11 mouse cellular contexts compared by ENCODE assay signal in genomic region chr1:156183176-156183958, GRCm38 (mm10). TPM values are rescaled to one million over a fixed set of nuclear protein-coding genes. Genes with fewer than 3 reads are reported as not detected.
A peak's percentile ranks its signal among the peaks of the same experiment; 100 is the strongest.
DNase-seq lines count a peak whose midpoint lies in the region; ATAC-seq and TF ChIP-seq lines count a peak whose summit lies in the region.
"Had no signal": no experiment of that assay in that cellular context is flagged by ENCODE, and none has a peak within 500 bp of the region (broad histone marks: within the 10 kb centered on the region; RNA-seq: fewer than 3 reads in every experiment).

No protein-coding gene starts in this region.

- H3K9me3 ChIP-seq in heart, embryonic 12.5 days (replicated peaks): 0 out of 2 replicates have a peak, but pooled peaks cover 7% of the 10 kb centered on the region
- H3K9me3 ChIP-seq in liver, embryonic 12.5 days (replicated peaks): no peaks in the 10 kb centered on the region
- no peaks in the 10 kb centered on the region for H3K9me3 ChIP-seq in hindbrain, embryonic 16.5 days (ENCODE audit: control insufficient read depth, low read length)

- H3K27ac ChIP-seq in heart, embryonic 12.5 days (ENCODE audit: poor library complexity, severe bottlenecking): peak overlapping the region; percentile 64
- H3K27ac ChIP-seq in liver, adult 2 months (replicated peaks; ENCODE audit: insufficient read depth, low read depth, low read length): no peak overlapping the region
- H3K27ac ChIP-seq in liver, embryonic 12.5 days: no peak overlapping the region
- H3K27ac ChIP-seq in hindbrain, embryonic 16.5 days (ENCODE audit: low read depth, low read length): 0 out of 2 replicates have a peak overlapping the region, but pooled peaks have one; percentile 10

- ATAC-seq in heart, embryonic 12.5 days (ENCODE audit: insufficient number of reproducible peaks, low FRiP score): no peak
- no peak for ATAC-seq in liver, embryonic 12.5 days
- no peak for ATAC-seq in hindbrain, embryonic 16.5 days

- no peaks in the 10 kb centered on the region for H3K36me3 ChIP-seq in heart, embryonic 12.5 days
- H3K36me3 ChIP-seq in liver, adult 2 months (ENCODE audit: control insufficient read depth, insufficient read depth, low read length): no peaks in the 10 kb centered on the region
- H3K36me3 ChIP-seq in liver, embryonic 12.5 days: no peaks in the 10 kb centered on the region
- no peaks in the 10 kb centered on the region for H3K36me3 ChIP-seq in hindbrain, embryonic 16.5 days (ENCODE audit: control insufficient read depth, insufficient read depth, low read length)

- DNase-seq in heart, postnatal 14 days: no peak
- DNase-seq in liver, adult 2 months (ENCODE audit: extremely low read depth, low read depth, low spot score): peak; percentile 82
- DNase-seq in retina, embryonic 14.5 days (ENCODE audit: low spot score): peak; percentile 86
- DNase-seq in adipocyte (ENCODE audit: low spot score): no peak
- DNase-seq in cerebellum, adult 11-12 months: no peak
- DNase-seq: gastrocnemius, postnatal 25 days; lung, postnatal 14 days had no signal

- peaks cover 55% of the 10 kb centered on the region for H3K4me1 ChIP-seq in heart, embryonic 12.5 days (replicated peaks)
- H3K4me1 ChIP-seq in liver, adult 2 months (ENCODE audit: control insufficient read depth, insufficient read depth, low read length): peaks cover 11% of the 10 kb centered on the region
- peaks cover 22% of the 10 kb centered on the region for H3K4me1 ChIP-seq in liver, embryonic 12.5 days
- peaks cover 27% of the 10 kb centered on the region for H3K4me1 ChIP-seq in hindbrain, embryonic 16.5 days (ENCODE audit: control insufficient read depth, insufficient read depth, low read depth, low read length)

- H3K27me3 ChIP-seq in heart, embryonic 12.5 days (replicated peaks): no peaks in the 10 kb centered on the region
- no peaks in the 10 kb centered on the region for H3K27me3 ChIP-seq in liver, adult 2 months (ENCODE audit: control insufficient read depth, insufficient read depth, low read length)
- H3K27me3 ChIP-seq in liver, embryonic 12.5 days (replicated peaks): no peaks in the 10 kb centered on the region
- H3K27me3 ChIP-seq in hindbrain, embryonic 16.5 days (replicated peaks; ENCODE audit: control insufficient read depth, insufficient read depth, low read length): no peaks in the 10 kb centered on the region

- H3K4me3 ChIP-seq in heart, embryonic 12.5 days: no peak overlapping the region
- no peak overlapping the region for H3K4me3 ChIP-seq in liver, adult 2 months (ENCODE audit: insufficient read depth, low read depth, low read length)
- H3K4me3 ChIP-seq in liver, embryonic 12.5 days: no peak overlapping the region
- no peak overlapping the region for H3K4me3 ChIP-seq in hindbrain, embryonic 16.5 days (ENCODE audit: low read length)

- no peak for TF ChIP-seq POLR2A in liver, adult 2 months (IDR thresholded peaks at IDR 0.05; ENCODE audit: extremely low read depth, insufficient read depth, low read length)

- WGBS in heart, embryonic 12.5 days: 48% methylated on average over 6 of the region's 6 CpGs
- WGBS in liver, adult 2 months: 37% methylated on average over 6 of the region's 6 CpGs
- WGBS in liver, embryonic 12.5 days (ENCODE audit: insufficient replicate concordance): 69% methylated on average over 6 of the region's 6 CpGs
- WGBS in hindbrain, embryonic 16.5 days: 28% methylated on average over 6 of the region's 6 CpGs

- no peaks in the 10 kb centered on the region for H3K79me2 ChIP-seq in liver, adult 2 months (ENCODE audit: control insufficient read depth, insufficient read depth, low read length)

- H3K4me2 ChIP-seq in heart, embryonic 12.5 days: no peak overlapping the region
- no peak overlapping the region for H3K4me2 ChIP-seq in liver, embryonic 12.5 days
- H3K4me2 ChIP-seq in hindbrain, embryonic 16.5 days (ENCODE audit: low read length): no peak overlapping the region

- no peak for TF ChIP-seq CTCF in liver, adult 2 months (IDR thresholded peaks at IDR 0.05; ENCODE audit: low read depth, low read length)

- intact Hi-C loops in heart, postnatal 14 days (cut with DNase I): no loop called here

- H3K9ac ChIP-seq in heart, embryonic 12.5 days: no peak overlapping the region
- H3K9ac ChIP-seq in liver, adult 2 months (ENCODE audit: low read depth, low read length): no peak overlapping the region
- H3K9ac ChIP-seq in liver, embryonic 12.5 days: no peak overlapping the region
- no peak overlapping the region for H3K9ac ChIP-seq in hindbrain, embryonic 16.5 days (ENCODE audit: low read depth, low read length)

RNA-seq across cellular contexts. Expression of gene Fam163a, which starts 21.5 kb away (rescaled TPM):
- polyA plus RNA-seq in heart, embryonic 12.5 days (2016; fragmentation: Nextera tagmentation; extraction: Ambion mirVana): 3.0 and 3.6 TPM in 2 replicates
- total RNA-seq in heart, postnatal 14 days (2021): under 1 TPM; 0.07 to 0.19 TPM
- not detected in 2 replicates for total RNA-seq in liver, adult 2 months (2014; rRNA removed)
- 0.02 TPM in 1 of 2 replicates, not detected in the other for polyA plus RNA-seq in liver, adult 2 months (2012; rRNA removed)
- polyA plus RNA-seq in liver, embryonic 12.5 days (2016; fragmentation: Nextera tagmentation; extraction: Ambion mirVana): 0.10 and 0.17 TPM in 2 replicates
- polyA plus RNA-seq in hindbrain, embryonic 16.5 days (2015; fragmentation: Nextera tagmentation; extraction: Ambion mirVana): 3.7 and 4.5 TPM in 2 replicates
- total RNA-seq: gastrocnemius, postnatal 25 days had no signal
- polyA plus RNA-seq: spleen, adult 2 months had no signal

Comparison
In these comparisons a context has a peak if more than half of its experiments do, and no peak if none do; other contexts are left out.
1. H3K27ac ChIP-seq: peak in heart, embryonic 12.5 days (single experiment) and hindbrain, embryonic 16.5 days (single experiment); none in liver, adult 2 months (single experiment) and liver, embryonic 12.5 days (single experiment).
2. DNase-seq: peak in liver, adult 2 months (single experiment) and retina, embryonic 14.5 days (single experiment); none in heart, postnatal 14 days (0 of 2), adipocyte (single experiment) and cerebellum, adult 11-12 months (single experiment).